In genomic region chr17:5210101-5210727, GRCm38 (mm10) we compare ENCODE assay signal across 10 mouse cellular contexts.
DNase-seq lines count a peak whose midpoint lies in the region; ATAC-seq and TF ChIP-seq lines count a peak whose summit lies in the region.
"Had no signal": no experiment of that assay in that cellular context is flagged by ENCODE, and none has a peak within 500 bp of the region (broad histone marks: within the 10 kb centered on the region; RNA-seq: fewer than 3 reads in every experiment).

No protein-coding gene starts in this region.

- H3K4me2 ChIP-seq in hindbrain, postnatal 0 days (ENCODE audit: low read depth, low read length): no peak overlapping the region
- no peak overlapping the region for H3K4me2 ChIP-seq in hindbrain, embryonic 16.5 days (ENCODE audit: low read length)
- H3K4me2 ChIP-seq in forebrain, embryonic 15.5 days (replicated peaks): no peak overlapping the region
- H3K4me2 ChIP-seq: limb, embryonic 13.5 days had no signal

- no peak overlapping the region for H3K27ac ChIP-seq in hindbrain, postnatal 0 days
- H3K27ac ChIP-seq in hindbrain, embryonic 16.5 days (ENCODE audit: low read depth, low read length): no peak overlapping the region
- peak overlapping the region; percentile 63 for H3K27ac ChIP-seq in forebrain, embryonic 15.5 days (replicated peaks)
- H3K27ac ChIP-seq: limb, embryonic 13.5 days had no signal

- WGBS in hindbrain, postnatal 0 days: 55% methylated on average over 6 of the region's 6 CpGs
- 63% methylated on average over 6 of the region's 6 CpGs for WGBS in hindbrain, embryonic 16.5 days
- WGBS in forebrain, embryonic 15.5 days: 68% methylated on average over 6 of the region's 6 CpGs

- H3K4me1 ChIP-seq in hindbrain, postnatal 0 days (ENCODE audit: insufficient read depth, low read length): peaks cover 20% of the 10 kb centered on the region
- H3K4me1 ChIP-seq in hindbrain, embryonic 16.5 days (ENCODE audit: control insufficient read depth, insufficient read depth, low read depth, low read length): peaks cover 38% of the 10 kb centered on the region
- H3K4me1 ChIP-seq in forebrain, embryonic 15.5 days: peaks cover 77% of the 10 kb centered on the region

- DNase-seq in adrenal gland, adult 2 months: peak; percentile 74
- DNase-seq in adrenal gland, adult 18-20 months (ENCODE audit: low spot score in 2 of 2): no peak
- DNase-seq in hindbrain, postnatal 0 days (ENCODE audit: low spot score): peak; percentile 56
- DNase-seq in lung, postnatal 36 days: peak; percentile 76
- DNase-seq in embryo, embryonic 10.5 days (ENCODE audit: low spot score): no peak
- no peak for DNase-seq in cerebellum, adult 8-10 months
- DNase-seq: thymus, postnatal 4 days had no signal

- TF ChIP-seq CTCF in hindbrain, postnatal 0 days (IDR thresholded peaks at IDR 0.05; ENCODE audit: low read depth): no peak

- no peak overlapping the region for H3K4me3 ChIP-seq in hindbrain, postnatal 0 days (ENCODE audit: low read length)
- no peak overlapping the region for H3K4me3 ChIP-seq in hindbrain, embryonic 16.5 days (ENCODE audit: low read length)
- H3K4me3 ChIP-seq in forebrain, embryonic 15.5 days: no peak overlapping the region
- H3K4me3 ChIP-seq: limb, embryonic 13.5 days had no signal

- peak; percentile 33; the same call in 1 of the 2 replicates for ATAC-seq in hindbrain, postnatal 0 days
- ATAC-seq in hindbrain, embryonic 16.5 days: no peak
- no peak for ATAC-seq in forebrain, embryonic 15.5 days (replicated peaks)

- no peaks in the 10 kb centered on the region for H3K36me3 ChIP-seq in hindbrain, postnatal 0 days (ENCODE audit: insufficient read depth, low read length)
- no peaks in the 10 kb centered on the region for H3K36me3 ChIP-seq in hindbrain, embryonic 16.5 days (ENCODE audit: control insufficient read depth, insufficient read depth, low read length)
- no peaks in the 10 kb centered on the region for H3K36me3 ChIP-seq in forebrain, embryonic 15.5 days
- H3K36me3 ChIP-seq: limb, embryonic 13.5 days had no signal

- no peaks in the 10 kb centered on the region for H3K27me3 ChIP-seq in hindbrain, postnatal 0 days (ENCODE audit: insufficient read depth, low read length)
- H3K27me3 ChIP-seq in hindbrain, embryonic 16.5 days (replicated peaks; ENCODE audit: control insufficient read depth, insufficient read depth, low read length): no peaks in the 10 kb centered on the region
- no peaks in the 10 kb centered on the region for H3K27me3 ChIP-seq in forebrain, embryonic 15.5 days
- H3K27me3 ChIP-seq: limb, embryonic 13.5 days had no signal

- no peaks in the 10 kb centered on the region for H3K9me3 ChIP-seq in hindbrain, postnatal 0 days (ENCODE audit: low read length)
- H3K9me3 ChIP-seq in hindbrain, embryonic 16.5 days (ENCODE audit: control insufficient read depth, low read length): no peaks in the 10 kb centered on the region
- H3K9me3 ChIP-seq in forebrain, embryonic 15.5 days: no peaks in the 10 kb centered on the region
- H3K9me3 ChIP-seq: limb, embryonic 13.5 days had no signal

- H3K9ac ChIP-seq in hindbrain, postnatal 0 days (replicated peaks; ENCODE audit: low read length): no peak overlapping the region
- H3K9ac ChIP-seq in hindbrain, embryonic 16.5 days (ENCODE audit: low read depth, low read length): no peak overlapping the region
- H3K9ac ChIP-seq in forebrain, embryonic 15.5 days (replicated peaks): no peak overlapping the region
- H3K9ac ChIP-seq: limb, embryonic 13.5 days had no signal

Comparison
In these comparisons a context has a peak if more than half of its experiments do, and no peak if none do; other contexts are left out.
1. DNase-seq: peak in adrenal gland, adult 2 months (single experiment), hindbrain, postnatal 0 days (single experiment) and lung, postnatal 36 days (single experiment); none in adrenal gland, adult 18-20 months (0 of 2), embryo, embryonic 10.5 days (single experiment) and cerebellum, adult 8-10 months (single experiment).